Mouse (Mus musculus) G1E (cell line): Measurements from ENCODE around the gene Aff3.

Experiments used
- CTCF ChIP-seq: IDR thresholded peaks from 2 replicates; pipeline ENCODE4 v1.5.1; 2012; ENCODE audit warnings: low read depth, low read length, inconsistent platforms, mixed read lengths
- GATA1 ChIP-seq: IDR thresholded peaks from 2 replicates; pipeline ENCODE4 v1.6.1; 2012; ENCODE audit warnings: borderline replicate concordance, low read length, inconsistent platforms, mixed read lengths
- TAL1 ChIP-seq: conservative IDR thresholded peaks from 2 replicates; pipeline ENCODE4 v1.6.1; 2012; ENCODE audit warnings: low read depth, low read length, inconsistent platforms, mixed read lengths

DNA sequence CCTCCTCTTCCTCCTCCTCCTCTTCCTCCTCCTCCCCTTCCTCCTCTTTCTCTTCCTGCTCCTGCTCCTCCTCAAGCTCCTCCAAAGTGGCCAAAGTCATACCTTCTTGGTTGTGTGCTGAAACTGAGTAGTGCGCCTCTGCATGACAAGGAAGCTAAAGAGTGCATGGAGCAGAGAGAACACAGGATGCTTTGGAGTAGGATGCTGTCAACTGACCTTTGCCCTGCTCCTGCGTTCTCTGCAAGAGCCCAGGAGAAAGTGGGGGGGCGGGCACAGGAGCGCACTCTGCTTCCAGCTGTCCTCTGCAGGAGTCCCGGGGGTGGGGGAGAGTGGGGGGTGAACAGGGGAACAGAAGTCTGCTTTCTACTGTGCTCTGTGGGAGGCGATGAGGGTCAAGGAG is 167.2 kb downstream of the Aff3 start:
- no peak for TF ChIP-seq CTCF
- TF ChIP-seq GATA1, result no peak
- no peak for TF ChIP-seq TAL1
